Mouse (Mus musculus) thymus, adult 2 months (tissue): ENCODE measurements around the gene Ccr10.

Source experiments
- CTCF ChIP-seq: fragments of 200-500 bp; IDR thresholded peaks from 2 replicates; pipeline ENCODE4 v1.5.1; 2012; ENCODE audit warnings: mild to moderate bottlenecking, control low read depth, low read length, moderate library complexity, borderline replicate concordance; ENCODE audit not compliant: control insufficient read depth, poor library complexity, insufficient read depth; ENCODE audit errors: extremely low read depth
- POLR2A ChIP-seq: fragments of 200-500 bp; IDR thresholded peaks from 2 replicates; pipeline ENCODE4 v1.6.1; 2012; ENCODE audit warnings: mild to moderate bottlenecking, low read length, control low read depth, moderate library complexity; ENCODE audit not compliant: control insufficient read depth, poor library complexity, insufficient read depth; ENCODE audit errors: extremely low read depth

DNA sequence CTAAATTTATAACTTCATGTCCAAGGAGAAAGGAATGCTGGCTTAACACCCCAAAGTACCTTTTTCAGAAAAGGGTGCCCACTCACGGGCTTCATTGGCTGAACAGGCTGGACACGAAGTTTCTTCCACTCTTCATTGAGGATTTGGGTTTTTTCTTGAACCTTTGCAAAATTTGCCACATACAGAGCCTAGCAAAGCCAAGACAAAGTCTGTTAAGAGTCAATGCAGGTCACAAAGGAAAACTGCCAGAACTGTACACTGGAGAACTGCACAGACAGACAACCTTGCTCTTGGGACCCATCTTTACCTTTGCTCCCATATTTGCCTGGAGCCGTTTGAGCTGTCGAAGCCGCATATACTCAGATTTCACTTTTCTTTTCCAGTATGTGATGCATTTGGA is 41.7 kb upstream of the Ccr10 start:
- no peak for TF ChIP-seq CTCF
- TF ChIP-seq POLR2A = no peak
